Mouse (Mus musculus): ENCODE measurements around the gene Arhgef25.

- no peak for TF ChIP-seq POLR2A (IDR thresholded peaks at IDR 0.05; ENCODE audit: borderline replicate concordance, control insufficient read depth, low read depth, low read length)
- no peak for TF ChIP-seq CTCF (IDR thresholded peaks at IDR 0.05; ENCODE audit: control insufficient read depth, insufficient read depth, low read length)
These were observed 44.6 kb downstream of the Arhgef25 start for GRCm38 (mm10) chr10:127145303-127145702.

Data from bone marrow, adult 2 months (tissue).